Mouse (Mus musculus): ENCODE measurements around the gene Smim8. TPM values are rescaled to one million over a fixed set of nuclear protein-coding genes. Genes with fewer than 3 reads are reported as not detected.

Gene Smim8
- polyA plus RNA-seq, 1 experiment, result 27.8 TPM

- no peaks in the 10 kb centered on the region for H3K4me1 ChIP-seq (ENCODE audit: control insufficient read depth, insufficient read depth, low read length)
- H3K4me3 ChIP-seq (ENCODE audit: low read depth, low read length), result no peak overlapping the region
- no peaks in the 10 kb centered on the region for H3K36me3 ChIP-seq (ENCODE audit: control insufficient read depth, insufficient read depth, low read length, poor library complexity, severe bottlenecking)
- no peak overlapping the region for H3K9ac ChIP-seq (ENCODE audit: low read depth, poor library complexity, severe bottlenecking)
- H3K27me3 ChIP-seq (ENCODE audit: control insufficient read depth, insufficient read depth, low read length, poor library complexity, severe bottlenecking), result no peaks in the 10 kb centered on the region
- TF ChIP-seq EP300 (IDR thresholded peaks at IDR 0.05; ENCODE audit: insufficient read depth, low read depth, low read length) (no peak), POLR2A (IDR thresholded peaks at IDR 0.05; ENCODE audit: insufficient read depth, low read length) (no peak), CTCF (IDR thresholded peaks at IDR 0.05; ENCODE audit: low read depth, low read length) (no peak)
- no peak overlapping the region for H3K27ac ChIP-seq (ENCODE audit: insufficient read depth, low read length)
- peaks cover 8% of the 10 kb centered on the region for H3K9me3 ChIP-seq (replicated peaks; ENCODE audit: control insufficient read depth, insufficient read depth, low read length, poor library complexity, severe bottlenecking)
Measured at GRCm38 (mm10) chr4:34724306-34724705, 53.9 kb downstream of the Smim8 start.

GRCm38 (mm10) chr4:34723186-34723585 is 55.0 kb downstream of the Smim8 start:
- Histone ChIP-seq H3K9ac (ENCODE audit: low read depth, poor library complexity, severe bottlenecking) (no peak overlapping the region), H3K4me3 (ENCODE audit: low read depth, low read length) (no peak overlapping the region), H3K36me3 (ENCODE audit: control insufficient read depth, insufficient read depth, low read length, poor library complexity, severe bottlenecking) (no peaks in the 10 kb centered on the region), H3K9me3 (replicated peaks; ENCODE audit: control insufficient read depth, insufficient read depth, low read length, poor library complexity, severe bottlenecking) (peaks cover 17% of the 10 kb centered on the region), H3K27ac (ENCODE audit: insufficient read depth, low read length) (no peak overlapping the region), H3K27me3 (ENCODE audit: control insufficient read depth, insufficient read depth, low read length, poor library complexity, severe bottlenecking) (no peaks in the 10 kb centered on the region), H3K4me1 (ENCODE audit: control insufficient read depth, insufficient read depth, low read length) (no peaks in the 10 kb centered on the region)
- TF ChIP-seq POLR2A (IDR thresholded peaks at IDR 0.05; ENCODE audit: insufficient read depth, low read length) (no peak), CTCF (IDR thresholded peaks at IDR 0.05; ENCODE audit: low read depth, low read length) (no peak), EP300 (IDR thresholded peaks at IDR 0.05; ENCODE audit: insufficient read depth, low read depth, low read length) (no peak)

DNA sequence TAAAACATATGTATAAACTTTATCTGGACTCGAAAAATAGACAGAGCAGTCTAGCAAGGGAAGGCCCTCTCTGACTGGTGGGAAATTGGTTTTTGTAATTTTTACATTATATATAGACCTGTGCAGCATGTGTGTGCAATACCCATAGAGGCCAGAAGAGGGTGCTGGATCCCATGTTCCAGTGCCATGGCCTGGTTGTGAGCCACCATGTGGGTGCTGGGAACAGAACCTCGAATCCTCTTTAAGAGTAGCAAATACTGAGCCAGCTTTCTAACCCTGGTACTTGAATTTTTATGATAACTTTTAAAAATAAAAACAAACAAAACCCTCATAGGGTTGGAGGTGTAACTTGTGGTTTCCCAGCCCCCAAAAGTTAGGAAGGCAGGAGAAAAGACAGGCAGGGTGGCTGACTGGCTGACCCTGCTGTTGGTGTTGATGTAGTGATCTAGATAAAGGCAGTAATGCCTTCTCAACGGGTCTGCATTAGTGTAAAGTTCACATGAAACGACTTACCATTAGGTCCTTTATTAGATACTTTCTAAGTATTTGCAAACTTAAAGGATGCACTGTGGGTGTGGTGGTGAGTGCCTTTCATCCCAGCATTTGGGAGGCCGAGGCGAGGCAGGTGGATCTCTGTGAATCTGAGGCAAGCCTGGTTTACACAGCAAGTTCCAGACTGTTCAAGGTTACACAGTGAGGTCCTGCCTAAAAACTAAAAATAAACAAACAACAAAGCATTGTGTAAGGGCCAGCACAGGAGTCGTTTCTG is 57.9 kb downstream of the Smim8 start:
- Histone ChIP-seq H3K4me1 (ENCODE audit: control insufficient read depth, insufficient read depth, low read length) (no peaks in the 10 kb centered on the region), H3K4me3 (ENCODE audit: low read depth, low read length) (no peak overlapping the region), H3K9me3 (replicated peaks; ENCODE audit: control insufficient read depth, insufficient read depth, low read length, poor library complexity, severe bottlenecking) (peaks cover 18% of the 10 kb centered on the region), H3K9ac (ENCODE audit: low read depth, poor library complexity, severe bottlenecking) (no peak overlapping the region), H3K27me3 (ENCODE audit: control insufficient read depth, insufficient read depth, low read length, poor library complexity, severe bottlenecking) (no peaks in the 10 kb centered on the region), H3K27ac (ENCODE audit: insufficient read depth, low read length) (no peak overlapping the region), H3K36me3 (ENCODE audit: control insufficient read depth, insufficient read depth, low read length, poor library complexity, severe bottlenecking) (no peaks in the 10 kb centered on the region)
- TF ChIP-seq EP300 (IDR thresholded peaks at IDR 0.05; ENCODE audit: insufficient read depth, low read depth, low read length) (no peak), CTCF (IDR thresholded peaks at IDR 0.05; ENCODE audit: low read depth, low read length) (peak; percentile 15)

- H3K36me3 ChIP-seq (ENCODE audit: control insufficient read depth, insufficient read depth, low read length, poor library complexity, severe bottlenecking), result no peaks in the 10 kb centered on the region
- H3K4me1 ChIP-seq (ENCODE audit: control insufficient read depth, insufficient read depth, low read length), result no peaks in the 10 kb centered on the region
- H3K9me3 ChIP-seq (replicated peaks; ENCODE audit: control insufficient read depth, insufficient read depth, low read length, poor library complexity, severe bottlenecking), result peaks cover 18% of the 10 kb centered on the region
- H3K27me3 ChIP-seq (ENCODE audit: control insufficient read depth, insufficient read depth, low read length, poor library complexity, severe bottlenecking), result no peaks in the 10 kb centered on the region
- H3K9ac ChIP-seq (ENCODE audit: low read depth, poor library complexity, severe bottlenecking), result no peak overlapping the region
- no peak overlapping the region for H3K4me3 ChIP-seq (ENCODE audit: low read depth, low read length)
- TF ChIP-seq EP300 (IDR thresholded peaks at IDR 0.05; ENCODE audit: insufficient read depth, low read depth, low read length) (no peak), POLR2A (IDR thresholded peaks at IDR 0.05; ENCODE audit: insufficient read depth, low read length) (no peak), CTCF (IDR thresholded peaks at IDR 0.05; ENCODE audit: low read depth, low read length) (no peak)
- H3K27ac ChIP-seq (ENCODE audit: insufficient read depth, low read length), result no peak overlapping the region
Measured at GRCm38 (mm10) chr4:34719421-34719820, 58.8 kb downstream of the Smim8 start.

Other genes with a start within 250 kb of the Smim8 start
- gene Akirin2, start 227.5 kb downstream of the Smim8 start, polyA plus RNA-seq (2011; ENCODE audit: insufficient read depth, insufficient read length, low read depth, missing spikeins), result 108 and 117 TPM in 2 replicates
- gene Orc3, start 163.5 kb downstream of the Smim8 start, polyA plus RNA-seq (2011; ENCODE audit: insufficient read depth, insufficient read length, low read depth, missing spikeins), result 131 and 138 TPM in 2 replicates
- gene Rars2, start 163.5 kb downstream of the Smim8 start, polyA plus RNA-seq (2011; ENCODE audit: insufficient read depth, insufficient read length, low read depth, missing spikeins), result 61.7 and 71.0 TPM in 2 replicates
- gene Slc35a1, start 91.0 kb downstream of the Smim8 start, polyA plus RNA-seq (2011; ENCODE audit: insufficient read depth, insufficient read length, low read depth, missing spikeins), result 20.4 and 23.0 TPM in 2 replicates
- gene Cfap206, start 48.2 kb downstream of the Smim8 start, polyA plus RNA-seq (2011; ENCODE audit: insufficient read depth, insufficient read length, low read depth, missing spikeins), result 1.4 TPM in 1 of 2 replicates, not detected in the other
- gene Gm136, start 22.2 kb downstream of the Smim8 start, polyA plus RNA-seq (2011; ENCODE audit: insufficient read depth, insufficient read length, low read depth, missing spikeins), result not detected in 2 replicates
- 32.7 and 36.9 TPM in 2 replicates for gene Zfp292, start 104.5 kb upstream of the Smim8 start, polyA plus RNA-seq (2011; ENCODE audit: insufficient read depth, insufficient read length, low read depth, missing spikeins)
- not detected in 2 replicates for gene Cga, start 115.4 kb upstream of the Smim8 start, polyA plus RNA-seq (2011; ENCODE audit: insufficient read depth, insufficient read length, low read depth, missing spikeins)

Measured in ES-Bruce4 (cell line).